8 mouse cellular contexts compared by ENCODE assay signal in genomic region chr14:21075751-21076500, GRCm38 (mm10). TPM values are rescaled to one million over a fixed set of nuclear protein-coding genes. Genes with fewer than 3 reads are reported as not detected.
DNase-seq lines count a peak whose midpoint lies in the region; ATAC-seq lines count a peak whose summit lies in the region.

No protein-coding gene starts in this region.

- intact Hi-C loops in left cerebral cortex, postnatal 25 days (cut with DNase I): loop anchor here (1.0 kb wide), 1 partner anchor 24 kb away; the partner anchor contains the start of genes Adk and Ap3m1

- H3K9ac ChIP-seq in intestine, embryonic 15.5 days: peak overlapping the region; percentile 78

- peak; percentile 99 for ATAC-seq in intestine, embryonic 15.5 days

- under 1% methylated on average over 48 of the region's 59 CpGs for WGBS in intestine, embryonic 15.5 days

- peak overlapping the region; percentile 63 for H3K4me3 ChIP-seq in intestine, embryonic 15.5 days (replicated peaks)

- peaks cover 16% of the 10 kb centered on the region for H3K4me1 ChIP-seq in intestine, embryonic 15.5 days (replicated peaks)

- no peaks in the 10 kb centered on the region for H3K36me3 ChIP-seq in intestine, embryonic 15.5 days

- H3K27ac ChIP-seq in intestine, embryonic 15.5 days: peak overlapping the region; percentile 86

- H3K27me3 ChIP-seq in intestine, embryonic 15.5 days (replicated peaks): no peaks in the 10 kb centered on the region

- DNase-seq in adrenal gland, adult 2 months: peak; percentile 97
- DNase-seq in embryo, embryonic 11 days: peak; percentile 96
- peak; percentile 95 for DNase-seq in gastrocnemius, postnatal 25 days
- peak; percentile 87 to 89 for DNase-seq in left cerebral cortex, postnatal 25 days (ENCODE audit: low spot score in 2 of 2)
- peak; percentile 93 for DNase-seq in mesoderm, embryonic 11.5 days (ENCODE audit: low read depth, low spot score)
- peak; percentile 90 for DNase-seq in right cerebral cortex, postnatal 25 days
- peak; percentile 89 to 90 for DNase-seq in urinary bladder, postnatal 36 days (ENCODE audit: low spot score in 2 of 2)

- peak overlapping the region; percentile 78 for H3K4me2 ChIP-seq in intestine, embryonic 15.5 days (replicated peaks)

- no peaks in the 10 kb centered on the region for H3K9me3 ChIP-seq in intestine, embryonic 15.5 days

RNA-seq across cellular contexts. Expression of gene Adk, which starts 23.6 kb away (rescaled TPM):
- total RNA-seq in adrenal gland, adult 2 months (2021): 100 to 1,000 TPM; 103 to 124 TPM
- 11.8 and 12.4 TPM in 2 replicates for polyA plus RNA-seq in adrenal gland, adult 2 months (2012; rRNA removed)
- 100 to 1,000 TPM in 1 of 2 experiments, 10 to 100 TPM in 1; 96.4 to 109 TPM for total RNA-seq in gastrocnemius, postnatal 25 days (2021)
- polyA plus RNA-seq in intestine, embryonic 15.5 days (2015; fragmentation: Nextera tagmentation; extraction: Ambion mirVana): 215 and 230 TPM in 2 replicates
- total RNA-seq in left cerebral cortex, postnatal 25 days (2021): 10 to 100 TPM; 66.5 to 76.3 TPM

RNA-seq across cellular contexts. Expression of gene Ap3m1, which starts 23.6 kb away (rescaled TPM):
- total RNA-seq in adrenal gland, adult 2 months (2021): 100 to 1,000 TPM; 106 to 109 TPM
- 9.0 and 10.3 TPM in 2 replicates for polyA plus RNA-seq in adrenal gland, adult 2 months (2012; rRNA removed)
- total RNA-seq in gastrocnemius, postnatal 25 days (2021): 10 to 100 TPM; 32.5 to 34.9 TPM
- polyA plus RNA-seq in intestine, embryonic 15.5 days (2015; fragmentation: Nextera tagmentation; extraction: Ambion mirVana): 70.2 and 79.0 TPM in 2 replicates
- total RNA-seq in left cerebral cortex, postnatal 25 days (2021): 10 to 100 TPM; 69.6 to 70.4 TPM

Comparison
In these comparisons a context has a peak if more than half of its experiments do, and no peak if none do; other contexts are left out.
1. Peak in every context shown above with its lines: DNase-seq, ATAC-seq, H3K4me3 ChIP-seq and H3K27ac ChIP-seq.